Mouse (Mus musculus) limb, embryonic 15.5 days (tissue): ENCODE data around the gene Thada. TPM values are rescaled to one million over a fixed set of nuclear protein-coding genes. Genes with fewer than 3 reads are reported as not detected.

Experiments used
- ATAC-seq: fragments of 200-750 bp; cut with Nextera tagmentation; 2 replicates; pipeline ENCODE4 v1.8.0; 2017; ENCODE audit warnings: low read depth, moderate TSS enrichment; ENCODE audit not compliant: insufficient number of reproducible peaks, low FRiP score, low TSS enrichment
- H3K27ac ChIP-seq: fragments of 300-500 bp; sonication (generic); 2 replicates; pipeline ENCODE4 v1.5.1; 2015; ENCODE audit warnings: moderate library complexity, mild to moderate bottlenecking, inconsistent platforms
- H3K27me3 ChIP-seq: fragments of 300-500 bp; sonication (generic); 2 replicates; pipeline ENCODE4 v1.6.1; 2015; ENCODE audit warnings: inconsistent platforms
- H3K36me3 ChIP-seq: fragments of 300-500 bp; sonication (generic); 2 replicates; pipeline ENCODE4 v1.6.1; 2015; ENCODE audit warnings: inconsistent platforms
- H3K4me1 ChIP-seq: fragments of 300-500 bp; sonication (generic); 2 replicates; pipeline ENCODE4 v1.6.1; 2015; ENCODE audit warnings: inconsistent platforms
- H3K4me2 ChIP-seq: fragments of 300-500 bp; sonication (generic); 2 replicates; pipeline ENCODE4 v1.6.1; 2015; ENCODE audit warnings: mild to moderate bottlenecking, inconsistent platforms
- H3K4me3 ChIP-seq: fragments of 300-500 bp; sonication (generic); 2 replicates; pipeline ENCODE4 v1.5.1; 2015; ENCODE audit warnings: mild to moderate bottlenecking, inconsistent platforms
- H3K9ac ChIP-seq: fragments of 300-500 bp; sonication (generic); 2 replicates; pipeline ENCODE4 v1.6.1; 2015; ENCODE audit warnings: inconsistent platforms
- H3K9me3 ChIP-seq: fragments of 300-500 bp; sonication (generic); 2 replicates; pipeline ENCODE4 v1.6.1; 2016; ENCODE audit warnings: inconsistent platforms
- WGBS: fragments of 180-500 bp; shearing (Covaris S2); methylation state at CpG from one replicate; pipeline ENCODE4 v1.1.7; 2015; 5-methylcytosine and 5-hydroxymethylcytosine counted together
- polyA plus RNA-seq: library from polyadenylated mRNA; unstranded; fragments of >200 nt; fragmentation: Nextera tagmentation; extraction: Ambion mirVana; gene quantifications from 2 replicates; pipeline ENCODE4 v1.2.1, GENCODE M21; 2015

Gene Thada
- polyA plus RNA-seq, 1 experiment from 2014 or later: 7.2 TPM

- H3K4me1 ChIP-seq: no peaks in the 10 kb centered on the region
- peaks cover 32% of the 10 kb centered on the region for H3K36me3 ChIP-seq
- 64% methylated on average over 6 of the region's 6 CpGs for WGBS
- no peak overlapping the region for H3K4me3 ChIP-seq
- H3K9ac ChIP-seq: no peak overlapping the region
- H3K4me2 ChIP-seq: no peak overlapping the region
- ATAC-seq: no peak
- H3K27me3 ChIP-seq: no peaks in the 10 kb centered on the region
- no peaks in the 10 kb centered on the region for H3K9me3 ChIP-seq
- no peak overlapping the region for H3K27ac ChIP-seq
Observed at GRCm38 (mm10) chr17:84215264-84215960, 250.6 kb downstream of the Thada start.

- Histone ChIP-seq H3K9me3 (no peaks in the 10 kb centered on the region), H3K4me3 (no peak overlapping the region), H3K36me3 (peaks cover 19% of the 10 kb centered on the region), H3K4me1 (no peaks in the 10 kb centered on the region), H3K4me2 (no peak overlapping the region), H3K27me3 (no peaks in the 10 kb centered on the region), H3K27ac (no peak overlapping the region), H3K9ac (no peak overlapping the region)
- 80% methylated on average over 3 of the region's 3 CpGs for WGBS
- no peak for ATAC-seq
Observed at GRCm38 (mm10) chr17:84213464-84213863, 252.5 kb downstream of the Thada start.

DNA sequence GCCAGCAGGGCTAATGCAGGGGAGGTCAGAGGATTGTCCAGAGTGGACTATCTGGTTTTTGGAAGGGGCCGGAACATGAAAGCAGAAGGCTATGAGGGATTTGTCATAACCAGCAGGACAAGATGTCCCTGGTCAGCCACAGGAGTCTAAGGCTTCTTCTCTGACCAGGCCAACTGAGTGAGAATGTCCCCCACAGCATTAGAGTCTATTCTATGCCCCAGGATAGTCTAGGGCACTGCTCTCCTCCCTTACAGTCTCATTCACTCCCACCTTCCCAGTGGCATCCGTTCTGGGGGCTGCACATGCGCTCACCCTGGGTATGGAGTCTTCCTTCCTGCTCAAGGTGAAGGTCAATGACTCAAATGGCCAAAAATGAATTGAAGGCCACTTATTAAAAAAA, 258.4 kb downstream of the Thada start:
- 91% methylated on average over 3 of the region's 3 CpGs for WGBS
- H3K27ac ChIP-seq: no peak overlapping the region
- H3K4me3 ChIP-seq: no peak overlapping the region
- peaks cover 15% of the 10 kb centered on the region; the same call in 1 of the 2 replicates for H3K36me3 ChIP-seq
- no peak for ATAC-seq
- H3K9me3 ChIP-seq: no peaks in the 10 kb centered on the region
- no peak overlapping the region for H3K9ac ChIP-seq
- no peak overlapping the region for H3K4me2 ChIP-seq
- H3K27me3 ChIP-seq: no peaks in the 10 kb centered on the region
- H3K4me1 ChIP-seq: peaks cover 14% of the 10 kb centered on the region; the same call in 1 of the 2 replicates

- no peak overlapping the region for H3K9ac ChIP-seq
- H3K4me1 ChIP-seq: peaks cover 14% of the 10 kb centered on the region; the same call in 1 of the 2 replicates
- H3K27me3 ChIP-seq: no peaks in the 10 kb centered on the region
- H3K9me3 ChIP-seq: no peaks in the 10 kb centered on the region
- H3K27ac ChIP-seq: no peak overlapping the region
- H3K4me2 ChIP-seq: no peak overlapping the region
- peaks cover 10% of the 10 kb centered on the region; the same call in 1 of the 2 replicates for H3K36me3 ChIP-seq
- no peak overlapping the region for H3K4me3 ChIP-seq
- no peak for ATAC-seq
- WGBS: 39% methylated on average over 3 of the region's 3 CpGs
Observed at GRCm38 (mm10) chr17:84206239-84206638, 259.8 kb downstream of the Thada start.

DNA sequence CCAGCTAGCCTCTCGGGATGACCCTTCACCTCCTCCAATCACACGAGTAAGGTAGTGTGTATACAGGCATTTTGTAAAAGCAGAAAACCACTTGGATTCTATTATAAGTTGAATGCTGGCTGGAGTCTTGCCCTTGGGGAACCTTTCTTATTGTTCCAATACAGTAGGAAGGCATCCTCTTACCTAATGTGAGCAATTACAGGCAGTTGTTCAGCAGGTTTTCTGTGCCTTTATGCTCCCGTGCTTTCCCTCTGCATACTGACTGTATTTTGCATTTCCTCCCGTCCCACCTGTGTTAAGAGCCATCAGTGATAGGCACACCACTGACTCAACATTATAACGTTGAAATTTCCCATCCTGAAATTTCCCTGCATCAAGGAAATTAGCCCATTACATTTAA, 261.0 kb downstream of the Thada start:
- Histone ChIP-seq H3K4me3 (no peak overlapping the region), H3K27ac (no peak overlapping the region), H3K4me1 (peaks cover 14% of the 10 kb centered on the region; the same call in 1 of the 2 replicates), H3K27me3 (no peaks in the 10 kb centered on the region), H3K9me3 (no peaks in the 10 kb centered on the region), H3K9ac (no peak overlapping the region), H3K4me2 (no peak overlapping the region), H3K36me3 (peaks cover 10% of the 10 kb centered on the region; the same call in 1 of the 2 replicates)
- no peak for ATAC-seq
- WGBS: 64% methylated on average over 5 of the region's 5 CpGs

GRCm38 (mm10) chr17:84203340-84203739, 262.7 kb downstream of the Thada start:
- Histone ChIP-seq H3K4me2 (no peak overlapping the region), H3K36me3 (peaks cover 10% of the 10 kb centered on the region; the same call in 1 of the 2 replicates), H3K9me3 (no peaks in the 10 kb centered on the region), H3K27ac (peak overlapping the region; percentile 35), H3K9ac (no peak overlapping the region), H3K27me3 (no peaks in the 10 kb centered on the region), H3K4me3 (no peak overlapping the region), H3K4me1 (peaks cover 14% of the 10 kb centered on the region; the same call in 1 of the 2 replicates)
- ATAC-seq: no peak
- 47% methylated on average over 7 of the region's 7 CpGs for WGBS

DNA sequence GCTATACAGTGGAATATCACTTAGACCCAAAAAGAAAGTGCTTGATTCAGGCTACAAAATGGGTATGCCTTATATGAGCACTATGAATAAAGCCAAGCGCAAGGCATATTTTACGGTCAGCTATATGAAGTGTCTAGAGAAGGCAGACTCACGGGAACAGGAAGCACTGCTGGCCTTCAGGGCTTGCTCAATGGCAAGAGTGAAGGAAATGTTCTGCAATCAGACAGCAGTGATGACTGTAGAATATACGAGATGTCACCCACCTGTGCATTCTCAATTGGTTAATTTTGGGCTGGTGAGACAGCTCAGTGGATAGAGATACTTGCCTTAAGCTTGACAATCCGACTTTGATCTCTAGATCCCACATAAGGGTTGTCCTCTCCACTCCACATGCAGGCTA, 264.8 kb downstream of the Thada start:
- Histone ChIP-seq H3K27ac (no peak overlapping the region), H3K4me2 (no peak overlapping the region), H3K9ac (no peak overlapping the region), H3K36me3 (peaks cover 4% of the 10 kb centered on the region; the same call in 1 of the 2 replicates), H3K9me3 (no peaks in the 10 kb centered on the region), H3K4me3 (no peak overlapping the region), H3K4me1 (peaks cover 11% of the 10 kb centered on the region; the same call in 1 of the 2 replicates), H3K27me3 (no peaks in the 10 kb centered on the region)
- WGBS: 89% methylated on average over 5 of the region's 5 CpGs
- no peak for ATAC-seq

DNA sequence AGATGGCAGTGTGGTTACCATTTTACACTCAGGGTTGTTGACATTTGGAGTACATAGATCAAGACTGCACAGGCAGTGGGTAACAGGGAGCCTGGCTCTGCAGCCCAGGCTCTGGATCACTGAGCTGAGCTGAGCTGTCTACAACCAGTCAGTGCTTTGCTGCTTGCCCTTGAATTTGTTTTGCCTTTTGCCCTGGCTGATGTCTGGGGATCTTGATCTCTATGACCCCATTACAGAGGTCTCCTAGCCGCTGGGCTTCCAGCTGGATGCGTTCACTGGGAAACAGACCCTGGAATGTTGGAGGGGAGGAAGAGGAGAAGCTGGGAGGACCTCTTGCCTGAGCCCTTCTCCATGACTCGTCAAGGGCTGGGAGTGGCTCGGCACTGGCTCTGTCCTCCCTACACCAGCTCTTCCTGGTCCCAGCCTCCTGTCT, 268.1 kb downstream of the Thada start:
- ATAC-seq: no peak
- no peak overlapping the region for H3K4me3 ChIP-seq
- H3K27ac ChIP-seq: no peak overlapping the region
- H3K36me3 ChIP-seq: peaks cover 8% of the 10 kb centered on the region
- H3K4me1 ChIP-seq: 0 out of 2 replicates have a peak, but pooled peaks cover under 1% of the 10 kb centered on the region
- no peaks in the 10 kb centered on the region for H3K9me3 ChIP-seq
- no peak overlapping the region for H3K4me2 ChIP-seq
- H3K9ac ChIP-seq: no peak overlapping the region
- H3K27me3 ChIP-seq: no peaks in the 10 kb centered on the region
- WGBS: 58% methylated on average over 4 of the region's 4 CpGs

DNA sequence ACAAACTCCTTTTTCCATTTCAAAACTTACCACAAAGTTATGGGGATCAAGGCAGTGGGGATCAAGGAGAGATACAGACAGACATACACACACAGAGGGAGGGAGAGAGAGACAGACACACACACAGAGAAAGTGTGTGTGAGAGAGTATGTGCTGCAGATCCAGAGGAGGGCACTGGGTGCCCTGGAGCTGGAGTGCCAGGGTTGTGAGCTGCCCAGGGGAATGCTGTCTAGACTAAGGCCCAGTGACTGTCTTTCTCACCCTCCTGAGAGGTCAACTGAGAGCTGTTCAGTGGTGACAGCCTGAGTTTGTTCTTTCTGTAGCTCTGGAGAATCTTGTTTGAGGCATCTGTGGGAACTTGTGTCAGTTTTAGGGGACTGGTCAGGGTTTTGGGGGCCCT, 269.7 kb downstream of the Thada start:
- Histone ChIP-seq H3K27me3 (no peaks in the 10 kb centered on the region), H3K36me3 (peaks cover 20% of the 10 kb centered on the region), H3K4me3 (no peak overlapping the region), H3K4me2 (no peak overlapping the region), H3K27ac (no peak overlapping the region), H3K9me3 (no peaks in the 10 kb centered on the region), H3K9ac (no peak overlapping the region), H3K4me1 (0 out of 2 replicates have a peak, but pooled peaks cover 4% of the 10 kb centered on the region)
- no peak for ATAC-seq

DNA sequence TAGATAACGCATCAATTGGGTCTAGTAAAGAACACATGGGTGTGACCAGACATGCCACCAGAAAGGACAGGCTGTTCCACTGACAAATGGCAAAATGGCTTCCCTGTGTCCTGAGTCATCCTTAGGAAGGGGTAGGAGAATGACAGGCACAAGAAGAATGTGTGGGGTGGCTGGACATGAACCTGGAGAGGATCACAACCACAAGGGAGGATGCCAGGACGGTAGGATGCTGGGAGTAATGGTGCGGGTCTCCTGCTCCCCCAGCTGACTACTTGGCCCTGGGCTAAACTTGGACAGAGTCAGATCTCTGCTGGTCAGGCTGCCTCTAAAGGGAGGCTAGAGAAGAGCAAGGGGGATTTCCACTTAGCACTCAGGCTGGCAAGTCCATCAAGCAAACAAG, 270.2 kb downstream of the Thada start:
- no peak overlapping the region for H3K4me2 ChIP-seq
- H3K4me3 ChIP-seq: no peak overlapping the region
- ATAC-seq: no peak
- no peaks in the 10 kb centered on the region for H3K9me3 ChIP-seq
- 86% methylated on average over 3 of the region's 3 CpGs for WGBS
- H3K36me3 ChIP-seq: peaks cover 17% of the 10 kb centered on the region
- H3K9ac ChIP-seq: no peak overlapping the region
- no peak overlapping the region for H3K27ac ChIP-seq
- peaks cover 7% of the 10 kb centered on the region; the same call in 1 of the 2 replicates for H3K4me1 ChIP-seq
- H3K27me3 ChIP-seq: no peaks in the 10 kb centered on the region

DNA sequence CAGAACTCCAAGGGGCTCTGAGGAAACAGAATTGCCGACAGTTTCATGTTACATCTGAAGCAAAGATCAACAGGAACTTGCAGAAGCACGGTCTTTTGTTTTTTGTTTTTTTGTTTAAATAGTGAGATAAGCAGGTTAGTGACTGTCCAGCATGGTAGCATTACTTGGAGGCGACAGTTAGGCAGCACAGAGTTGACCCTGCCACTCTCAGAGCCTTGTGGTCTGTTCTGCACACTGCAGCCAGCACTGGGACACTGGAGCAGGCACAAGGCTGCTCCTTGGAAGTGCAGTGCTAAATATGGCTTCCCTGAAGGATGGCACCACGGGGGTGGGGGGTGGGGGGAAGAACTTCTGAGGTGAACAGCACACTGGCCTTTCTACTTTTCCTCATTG, 271.0 kb downstream of the Thada start:
- H3K36me3 ChIP-seq: peaks cover 17% of the 10 kb centered on the region
- H3K4me1 ChIP-seq: peaks cover 11% of the 10 kb centered on the region; the same call in 1 of the 2 replicates
- H3K9me3 ChIP-seq: no peaks in the 10 kb centered on the region
- H3K27ac ChIP-seq: peak overlapping the region; percentile 9; the same call in 1 of the 2 replicates
- no peak for ATAC-seq
- H3K4me2 ChIP-seq: no peak overlapping the region
- no peak overlapping the region for H3K9ac ChIP-seq
- H3K27me3 ChIP-seq: no peaks in the 10 kb centered on the region
- H3K4me3 ChIP-seq: no peak overlapping the region
- 46% methylated on average over 4 of the region's 4 CpGs for WGBS

- Histone ChIP-seq H3K4me1 (peaks cover 14% of the 10 kb centered on the region), H3K4me3 (no peak overlapping the region), H3K27ac (peak overlapping the region; percentile 9; the same call in 1 of the 2 replicates), H3K4me2 (no peak overlapping the region), H3K27me3 (no peaks in the 10 kb centered on the region), H3K9ac (no peak overlapping the region), H3K36me3 (peaks cover 17% of the 10 kb centered on the region), H3K9me3 (no peaks in the 10 kb centered on the region)
- 77% methylated on average over 4 of the region's 4 CpGs for WGBS
- no peak for ATAC-seq
Observed at GRCm38 (mm10) chr17:84194282-84195002, 271.6 kb downstream of the Thada start.
